Mouse (Mus musculus) limb, embryonic 14.5 days (tissue): Measurements from ENCODE around the gene Adamts20. TPM values are rescaled to one million over a fixed set of nuclear protein-coding genes. Genes with fewer than 3 reads are reported as not detected.

ENCODE experiments used
- ATAC-seq: fragments of 200-750 bp; cut with Nextera tagmentation; 2 replicates; pipeline ENCODE4 v1.8.0; 2017; ENCODE audit warnings: low read depth, moderate number of reproducible peaks, moderate TSS enrichment; ENCODE audit not compliant: low FRiP score
- DNase-seq: peaks from one replicate; pipeline ENCODE4 v3.0.0-alpha.2; 2015; ENCODE audit warnings: low spot score
- H3K27ac ChIP-seq: fragments of 300-500 bp; sonication (generic); replicated peaks from 2 replicates; pipeline ENCODE4 v1.5.1; 2014; ENCODE audit warnings: low read depth, mild to moderate bottlenecking, low read length, moderate library complexity, mixed read lengths
- H3K27me3 ChIP-seq: fragments of 300-500 bp; sonication (generic); 2 replicates; pipeline ENCODE4 v1.6.1; 2014; ENCODE audit warnings: low read length, mixed read lengths; ENCODE audit not compliant: control insufficient read depth, insufficient read depth
- H3K36me3 ChIP-seq: fragments of 300-500 bp; sonication (generic); 2 replicates; pipeline ENCODE4 v1.6.1; 2014; ENCODE audit warnings: mild to moderate bottlenecking, low read length, moderate library complexity, mixed read lengths; ENCODE audit not compliant: control insufficient read depth, insufficient read depth
- H3K4me1 ChIP-seq: fragments of 300-500 bp; sonication (generic); 2 replicates; pipeline ENCODE4 v1.6.1; 2014; ENCODE audit warnings: antibody characterized with exemption, low read length, mixed read lengths; ENCODE audit not compliant: control insufficient read depth, insufficient read depth
- H3K4me2 ChIP-seq: fragments of 300-500 bp; sonication (generic); replicated peaks from 2 replicates; pipeline ENCODE4 v1.6.1; 2014; ENCODE audit warnings: low read depth, mild to moderate bottlenecking, low read length, moderate library complexity; ENCODE audit not compliant: severe bottlenecking
- H3K4me3 ChIP-seq: fragments of 300-500 bp; sonication (generic); replicated peaks from 2 replicates; pipeline ENCODE4 v1.5.1; 2014; ENCODE audit warnings: low read length
- H3K9ac ChIP-seq: fragments of 300-500 bp; sonication (generic); 2 replicates; pipeline ENCODE4 v1.6.1; 2014; ENCODE audit warnings: mild to moderate bottlenecking, low read depth, low read length, moderate library complexity; ENCODE audit not compliant: severe bottlenecking
- H3K9me3 ChIP-seq: fragments of 300-500 bp; sonication (generic); 2 replicates; pipeline ENCODE4 v1.6.1; 2016; ENCODE audit warnings: low read length; ENCODE audit not compliant: control insufficient read depth
- POLR2A ChIP-seq: fragments of 200-500 bp; IDR thresholded peaks from 2 replicates; pipeline ENCODE4 v1.8.0; 2012; ENCODE audit warnings: inconsistent platforms, mild to moderate bottlenecking, moderate library complexity, borderline replicate concordance; ENCODE audit not compliant: insufficient read depth, insufficient read length; ENCODE audit errors: extremely low read depth
- WGBS: fragments of 180-500 bp; shearing (Covaris S2); extraction: QIAGEN DNeasy Blood & Tissue Kit; methylation state at CpG from one replicate; pipeline ENCODE4 v1.1.7; 2014; 5-methylcytosine and 5-hydroxymethylcytosine counted together
- polyA plus RNA-seq, 2 experiments: library from polyadenylated mRNA; depleted of rRNA in 1 of 2; stranded (reverse) in 1 of 2; unstranded in 1 of 2; fragments of >200 nt; fragmentation: Nextera tagmentation in 1 of 2; extraction: Ambion mirVana in 1 of 2; gene quantifications; 2 replicates each; pipeline versions ENCODE4 v1.2.1 to v1.2.3; 2012 to 2014

The Adamts20 gene
- polyA plus RNA-seq, 2 experiments, result 5.8 to 6.3 TPM

DNA sequence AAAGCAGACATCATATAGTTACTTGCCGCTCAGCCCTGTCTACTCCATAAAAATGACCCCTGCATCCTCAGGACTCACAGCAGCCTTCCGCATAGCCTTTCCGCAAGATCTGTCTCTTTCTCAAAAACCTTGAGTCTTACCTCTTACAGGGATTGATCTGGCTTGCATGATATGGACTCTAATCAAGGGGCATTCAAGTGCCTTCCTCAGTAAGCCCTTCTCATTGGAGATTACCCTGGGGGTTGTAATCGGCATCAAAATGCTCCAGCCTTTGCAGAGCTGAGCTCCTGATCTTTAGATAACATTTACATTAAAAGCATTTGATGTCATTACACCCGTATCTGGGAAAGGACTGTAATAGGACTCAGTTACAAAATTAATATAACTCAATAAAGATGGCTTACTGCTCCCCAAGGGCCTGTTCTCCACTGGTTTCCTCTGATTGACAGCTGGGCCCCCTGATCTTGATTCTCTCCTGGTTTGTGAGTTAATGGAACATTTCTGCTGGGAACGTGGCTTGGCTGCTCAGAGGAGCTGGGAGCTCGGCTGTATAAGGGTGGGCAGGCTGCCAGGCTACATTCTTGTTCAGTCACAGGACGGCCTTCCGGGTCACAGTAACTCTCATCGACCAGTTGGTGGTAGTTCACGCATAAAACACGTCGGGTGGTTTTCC lies 139.6 kb downstream of the Adamts20 start:
- Histone ChIP-seq H3K4me3 (no peak overlapping the region), H3K9ac (no peak overlapping the region), H3K9me3 (no peaks in the 10 kb centered on the region), H3K36me3 (peaks cover 6% of the 10 kb centered on the region; the same call in 1 of the 2 replicates), H3K4me2 (no peak overlapping the region; the same call in 1 of the 2 replicates), H3K27ac (no peak overlapping the region), H3K4me1 (peaks cover 14% of the 10 kb centered on the region), H3K27me3 (no peaks in the 10 kb centered on the region)
- DNase-seq, result peak; percentile 85
- no peak for TF ChIP-seq POLR2A
- ATAC-seq, result peak; percentile 82
- WGBS, result 30% methylated on average over 13 of the region's 13 CpGs

- no peak for TF ChIP-seq POLR2A
- DNase-seq (no peak), ATAC-seq (no peak)
- Histone ChIP-seq H3K9me3 (no peaks in the 10 kb centered on the region), H3K4me3 (no peak overlapping the region), H3K36me3 (no peaks in the 10 kb centered on the region), H3K27ac (no peak overlapping the region), H3K9ac (no peak overlapping the region), H3K4me1 (no peaks in the 10 kb centered on the region), H3K27me3 (no peaks in the 10 kb centered on the region), H3K4me2 (no peak overlapping the region)
- 82% methylated on average over 3 of the region's 3 CpGs for WGBS
Measured at GRCm38 (mm10) chr15:94316171-94316570, 149.0 kb downstream of the Adamts20 start.

DNA sequence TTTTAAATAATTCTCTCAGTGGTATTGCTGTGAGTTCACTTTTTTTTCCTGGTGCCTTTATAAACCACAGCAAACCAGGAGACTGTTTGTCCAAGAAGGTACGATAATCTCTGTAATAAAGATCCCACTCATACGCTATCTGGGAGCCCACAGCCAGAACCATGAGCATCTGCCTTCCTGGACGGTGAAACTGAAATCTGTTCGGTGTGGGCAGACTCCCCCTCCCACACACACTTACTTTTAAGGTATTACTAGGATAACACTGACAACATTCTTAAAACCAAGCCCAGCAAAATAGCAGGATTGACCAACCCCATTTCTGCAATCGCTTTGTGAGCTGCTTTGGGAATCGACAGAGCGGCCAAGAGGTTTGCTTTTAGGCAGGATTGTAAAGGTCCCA lies 155.5 kb downstream of the Adamts20 start:
- no peak overlapping the region for H3K4me2 ChIP-seq
- H3K9ac ChIP-seq, result no peak overlapping the region
- no peaks in the 10 kb centered on the region for H3K9me3 ChIP-seq
- no peak for ATAC-seq
- DNase-seq, result no peak
- no peaks in the 10 kb centered on the region for H3K36me3 ChIP-seq
- no peaks in the 10 kb centered on the region for H3K27me3 ChIP-seq
- 83% methylated on average over 7 of the region's 7 CpGs for WGBS
- H3K27ac ChIP-seq, result no peak overlapping the region
- H3K4me3 ChIP-seq, result no peak overlapping the region
- no peaks in the 10 kb centered on the region for H3K4me1 ChIP-seq
- TF ChIP-seq POLR2A, result no peak

DNA sequence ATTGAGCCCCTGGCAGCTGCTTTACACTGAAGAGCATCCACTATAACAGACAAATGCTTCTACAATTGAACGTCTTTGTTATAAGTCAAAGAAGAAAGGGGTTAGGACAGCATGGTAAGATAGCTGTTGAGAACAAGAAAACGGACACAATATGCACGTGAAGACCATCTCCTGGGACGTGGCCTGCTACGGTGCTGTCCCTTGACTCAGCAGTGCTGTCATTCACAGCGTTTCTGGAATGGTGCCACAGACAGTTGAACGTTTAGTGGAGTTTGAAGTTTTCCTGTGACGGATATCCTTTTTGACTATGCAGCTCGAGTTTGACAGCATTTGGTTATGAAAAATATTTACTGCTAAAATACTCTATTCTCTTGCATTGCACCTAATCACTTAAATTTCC lies 157.3 kb downstream of the Adamts20 start:
- TF ChIP-seq POLR2A, result no peak
- Histone ChIP-seq H3K9ac (no peak overlapping the region), H3K4me2 (no peak overlapping the region), H3K36me3 (no peaks in the 10 kb centered on the region), H3K27ac (no peak overlapping the region), H3K4me3 (no peak overlapping the region), H3K4me1 (no peaks in the 10 kb centered on the region), H3K27me3 (no peaks in the 10 kb centered on the region), H3K9me3 (no peaks in the 10 kb centered on the region)
- ATAC-seq (no peak), DNase-seq (no peak)
- WGBS, result 72% methylated on average over 9 of the region's 9 CpGs

- no peak for TF ChIP-seq POLR2A
- ATAC-seq, result no peak
- Histone ChIP-seq H3K9me3 (no peaks in the 10 kb centered on the region), H3K9ac (no peak overlapping the region), H3K27ac (no peak overlapping the region), H3K27me3 (no peaks in the 10 kb centered on the region), H3K4me2 (no peak overlapping the region), H3K36me3 (no peaks in the 10 kb centered on the region), H3K4me1 (no peaks in the 10 kb centered on the region), H3K4me3 (no peak overlapping the region)
- WGBS, result 70% methylated on average over 3 of the region's 3 CpGs
- no peak for DNase-seq
Measured at GRCm38 (mm10) chr15:94303151-94303550, 162.1 kb downstream of the Adamts20 start.
